Mouse (Mus musculus) limb, embryonic 11.5 days (tissue): Measurements from ENCODE around the gene Gpr37. TPM values are rescaled to one million over a fixed set of nuclear protein-coding genes. Genes with fewer than 3 reads are reported as not detected.

Experiments used
- ATAC-seq: fragments of 200-750 bp; cut with Nextera tagmentation; 2 replicates; pipeline ENCODE4 v1.8.0; 2017; ENCODE audit warnings: low read depth; ENCODE audit not compliant: insufficient number of reproducible peaks, low FRiP score, low TSS enrichment
- DNase-seq: peaks from one replicate; pipeline ENCODE4 v3.0.0-alpha.2; 2015; ENCODE audit warnings: low spot score
- H3K27ac ChIP-seq: fragments of 300-500 bp; sonication (generic); replicated peaks from 2 replicates; pipeline ENCODE4 v1.5.1; 2014; ENCODE audit warnings: low read depth, mild to moderate bottlenecking, low read length
- H3K27me3 ChIP-seq: fragments of 300-500 bp; sonication (generic); 2 replicates; pipeline ENCODE4 v1.6.1; 2014; ENCODE audit warnings: mild to moderate bottlenecking, low read length, mixed read lengths; ENCODE audit not compliant: control insufficient read depth, insufficient read depth
- H3K36me3 ChIP-seq: fragments of 300-500 bp; sonication (generic); 2 replicates; pipeline ENCODE4 v1.6.1; 2014; ENCODE audit warnings: mild to moderate bottlenecking, low read length, moderate library complexity, mixed read lengths; ENCODE audit not compliant: control insufficient read depth, insufficient read depth
- H3K4me1 ChIP-seq: fragments of 300-500 bp; sonication (generic); 2 replicates; pipeline ENCODE4 v1.6.1; 2014; ENCODE audit warnings: low read length, mixed read lengths; ENCODE audit not compliant: control insufficient read depth, insufficient read depth
- H3K4me2 ChIP-seq: fragments of 300-500 bp; sonication (generic); 2 replicates; pipeline ENCODE4 v1.6.1; 2014; ENCODE audit warnings: low read depth, mild to moderate bottlenecking, moderate library complexity; ENCODE audit not compliant: severe bottlenecking
- H3K4me3 ChIP-seq: fragments of 300-500 bp; sonication (generic); 2 replicates; pipeline ENCODE4 v1.5.1; 2014; ENCODE audit warnings: low read depth, low read length
- H3K9ac ChIP-seq: fragments of 300-500 bp; sonication (generic); 2 replicates; pipeline ENCODE4 v1.6.1; 2014; ENCODE audit warnings: mild to moderate bottlenecking, low read length
- H3K9me3 ChIP-seq: fragments of 300-500 bp; sonication (generic); 2 replicates; pipeline ENCODE4 v1.6.1; 2016; ENCODE audit warnings: low read length; ENCODE audit not compliant: control insufficient read depth
- WGBS: fragments of 180-500 bp; shearing (Covaris S2); extraction: QIAGEN DNeasy Blood & Tissue Kit; methylation state at CpG from one replicate; pipeline ENCODE4 v1.1.7; 2014; 5-methylcytosine and 5-hydroxymethylcytosine counted together
- polyA plus RNA-seq: library from polyadenylated mRNA; unstranded; fragments of >200 nt; fragmentation: Nextera tagmentation; extraction: Ambion mirVana; gene quantifications from 2 replicates; pipeline ENCODE4 v1.2.1, GENCODE M21; 2014

Gene Gpr37
- polyA plus RNA-seq, 1 experiment from 2014 or later: 0.29 TPM

- no peak for ATAC-seq
- DNase-seq: peak; percentile 22
- 2% methylated on average over 25 of the region's 25 CpGs for WGBS
These were observed 1.5 kb downstream of the Gpr37 start for GRCm38 (mm10) chr6:25688927-25689519.

DNA sequence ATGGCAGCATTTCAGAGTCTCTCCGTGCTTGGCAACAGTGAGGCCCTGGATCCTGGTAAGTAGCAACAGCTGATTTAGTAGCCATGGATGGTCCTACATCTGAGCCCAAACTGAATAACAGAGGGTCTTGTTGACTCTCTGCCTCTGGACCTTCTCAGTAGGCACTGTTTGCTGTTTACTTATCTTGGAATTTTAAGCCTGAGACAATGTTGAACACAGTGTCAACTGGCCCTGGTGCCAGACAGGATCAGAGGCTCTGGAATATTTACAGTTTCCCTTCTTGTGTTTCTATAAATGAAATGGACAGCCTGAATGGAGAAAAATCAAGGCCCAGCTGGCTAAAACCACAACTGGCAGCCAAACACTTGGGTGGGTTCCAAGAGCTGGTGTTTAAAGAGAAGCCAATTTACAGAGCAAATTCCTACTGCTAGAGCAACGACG is 3.7 kb downstream of the Gpr37 start:
- Histone ChIP-seq H3K9ac (no peak overlapping the region), H3K4me3 (no peak overlapping the region), H3K27me3 (peaks cover 14% of the 10 kb centered on the region), H3K4me2 (no peak overlapping the region), H3K36me3 (no peaks in the 10 kb centered on the region), H3K4me1 (no peaks in the 10 kb centered on the region), H3K27ac (no peak overlapping the region), H3K9me3 (no peaks in the 10 kb centered on the region)
- ATAC-seq: no peak
- 76% methylated on average over 3 of the region's 3 CpGs for whole genome bisulfite sequencing
- DNase-seq: no peak

More at GRCm38 (mm10) chr6:25688927-25689519, 1.5 kb downstream of the Gpr37 start:
- Histone ChIP-seq H3K4me1 (no peaks in the 10 kb centered on the region), H3K27ac (no peak overlapping the region), H3K4me3 (peak overlapping the region; percentile 45), H3K9me3 (no peaks in the 10 kb centered on the region), H3K36me3 (no peaks in the 10 kb centered on the region), H3K9ac (no peak overlapping the region), H3K4me2 (peak overlapping the region; percentile 88), H3K27me3 (peaks cover 14% of the 10 kb centered on the region)

DNA sequence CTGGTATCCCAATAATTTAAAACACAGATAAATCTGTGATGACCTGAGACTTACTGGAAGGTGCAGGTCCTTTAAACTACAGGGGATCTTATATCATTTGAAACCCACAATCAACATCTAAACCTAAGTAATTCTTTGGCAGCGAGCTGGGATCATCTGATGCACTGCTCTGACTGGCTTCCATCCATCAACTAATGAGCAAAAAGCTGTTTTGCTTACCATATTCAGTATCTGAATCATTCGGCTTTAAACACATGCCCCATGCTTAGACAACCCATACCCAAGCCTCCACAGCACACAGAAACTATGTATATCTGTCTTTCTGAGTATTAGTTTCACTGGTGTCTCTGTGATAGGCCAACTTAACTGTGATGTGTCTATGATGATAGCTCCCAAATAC is 6.1 kb downstream of the Gpr37 start:
- ATAC-seq (no peak), DNase-seq (no peak)
- Histone ChIP-seq H3K27me3 (peaks cover 14% of the 10 kb centered on the region), H3K9me3 (no peaks in the 10 kb centered on the region), H3K4me1 (no peaks in the 10 kb centered on the region), H3K27ac (no peak overlapping the region), H3K36me3 (no peaks in the 10 kb centered on the region), H3K9ac (no peak overlapping the region), H3K4me2 (no peak overlapping the region), H3K4me3 (no peak overlapping the region)
- 91% methylated on average over 2 of the region's 2 CpGs for WGBS

DNA sequence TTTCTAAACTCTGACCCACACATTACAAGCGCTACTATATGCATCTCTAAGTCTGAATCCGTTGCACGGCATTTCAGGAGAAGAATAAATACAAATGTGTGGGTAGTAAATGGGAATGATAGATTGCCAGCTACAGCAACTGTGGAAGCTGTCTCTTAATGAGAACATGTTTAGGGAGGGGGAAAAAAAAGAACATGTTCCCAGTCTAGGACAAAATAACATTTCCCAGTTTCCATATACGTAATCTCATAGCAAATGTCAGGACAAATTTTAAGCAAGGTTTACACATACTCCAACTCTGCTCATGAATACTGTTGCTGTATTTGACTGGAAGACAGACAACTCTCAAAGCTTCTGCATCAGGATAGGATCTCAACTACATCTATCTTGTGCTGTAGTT is 15.4 kb downstream of the Gpr37 start:
- DNase-seq: no peak

GRCm38 (mm10) chr6:25673801-25674200 is 16.7 kb downstream of the Gpr37 start:
- Histone ChIP-seq H3K4me3 (no peak overlapping the region), H3K27me3 (no peaks in the 10 kb centered on the region), H3K4me2 (no peak overlapping the region), H3K9me3 (no peaks in the 10 kb centered on the region), H3K4me1 (no peaks in the 10 kb centered on the region), H3K36me3 (no peaks in the 10 kb centered on the region), H3K9ac (no peak overlapping the region), H3K27ac (no peak overlapping the region)
- ATAC-seq (no peak), DNase-seq (no peak)
- 75% methylated on average over 3 of the region's 3 CpGs for WGBS

More for the DNA sequence above, 15.4 kb downstream of the Gpr37 start:
- H3K27ac ChIP-seq: no peak overlapping the region
- H3K9ac ChIP-seq: no peak overlapping the region
- no peaks in the 10 kb centered on the region for H3K9me3 ChIP-seq
- no peak overlapping the region for H3K4me3 ChIP-seq
- H3K36me3 ChIP-seq: no peaks in the 10 kb centered on the region
- H3K27me3 ChIP-seq: no peaks in the 10 kb centered on the region
- H3K4me2 ChIP-seq: no peak overlapping the region
- no peak for ATAC-seq
- WGBS: 94% methylated on average over 4 of the region's 4 CpGs
- no peaks in the 10 kb centered on the region for H3K4me1 ChIP-seq

DNA sequence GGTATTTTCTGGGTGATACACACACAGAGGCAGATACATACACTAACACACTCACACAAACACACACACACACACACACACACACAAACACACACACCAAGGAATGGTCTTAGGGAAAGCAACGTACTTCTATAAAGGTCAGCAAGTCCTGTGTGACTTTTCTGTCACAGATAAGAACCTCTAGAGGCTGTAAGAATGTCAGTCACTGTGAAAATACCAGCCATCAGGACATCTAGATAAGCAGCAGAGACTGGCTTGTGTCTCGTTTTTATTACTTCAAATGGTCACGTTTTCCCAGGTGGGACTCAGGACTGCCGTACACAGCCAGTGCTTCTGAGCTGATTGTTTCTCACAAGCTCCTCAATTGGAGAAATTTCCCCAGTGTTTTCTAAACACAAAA is 20.4 kb downstream of the Gpr37 start:
- H3K4me1 ChIP-seq: no peaks in the 10 kb centered on the region
- ATAC-seq (no peak), DNase-seq (no peak)
- H3K4me3 ChIP-seq: no peak overlapping the region
- no peak overlapping the region for H3K9ac ChIP-seq
- WGBS: 65% methylated on average over 4 of the region's 4 CpGs
- no peaks in the 10 kb centered on the region for H3K36me3 ChIP-seq
- H3K27me3 ChIP-seq: no peaks in the 10 kb centered on the region
- no peak overlapping the region for H3K27ac ChIP-seq
- H3K4me2 ChIP-seq: no peak overlapping the region
- no peaks in the 10 kb centered on the region for H3K9me3 ChIP-seq

DNA sequence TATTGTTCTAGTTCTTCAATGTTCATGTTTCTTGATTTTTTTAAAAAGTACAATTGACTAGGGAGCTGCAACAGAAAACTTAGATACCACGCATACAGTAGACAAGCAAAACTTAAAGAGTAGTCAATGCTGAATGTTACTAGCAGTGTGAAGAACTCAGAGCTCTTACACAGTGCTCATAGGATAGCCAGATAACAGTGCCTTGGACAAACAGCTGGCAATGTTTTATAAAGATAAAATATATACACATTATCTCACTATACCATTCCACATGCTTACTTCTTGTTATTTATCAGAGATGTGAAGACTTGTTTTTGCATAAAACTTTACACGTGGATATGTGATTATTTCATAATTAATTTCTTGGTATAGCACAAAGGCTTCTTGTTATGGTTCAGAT is 26.6 kb downstream of the Gpr37 start:
- Histone ChIP-seq H3K4me1 (no peaks in the 10 kb centered on the region), H3K27me3 (no peaks in the 10 kb centered on the region), H3K36me3 (no peaks in the 10 kb centered on the region), H3K4me2 (no peak overlapping the region), H3K9me3 (no peaks in the 10 kb centered on the region), H3K9ac (no peak overlapping the region), H3K27ac (no peak overlapping the region), H3K4me3 (no peak overlapping the region)
- WGBS: 79% methylated on average over 2 of the region's 2 CpGs
- DNase-seq (no peak), ATAC-seq (no peak)

DNA sequence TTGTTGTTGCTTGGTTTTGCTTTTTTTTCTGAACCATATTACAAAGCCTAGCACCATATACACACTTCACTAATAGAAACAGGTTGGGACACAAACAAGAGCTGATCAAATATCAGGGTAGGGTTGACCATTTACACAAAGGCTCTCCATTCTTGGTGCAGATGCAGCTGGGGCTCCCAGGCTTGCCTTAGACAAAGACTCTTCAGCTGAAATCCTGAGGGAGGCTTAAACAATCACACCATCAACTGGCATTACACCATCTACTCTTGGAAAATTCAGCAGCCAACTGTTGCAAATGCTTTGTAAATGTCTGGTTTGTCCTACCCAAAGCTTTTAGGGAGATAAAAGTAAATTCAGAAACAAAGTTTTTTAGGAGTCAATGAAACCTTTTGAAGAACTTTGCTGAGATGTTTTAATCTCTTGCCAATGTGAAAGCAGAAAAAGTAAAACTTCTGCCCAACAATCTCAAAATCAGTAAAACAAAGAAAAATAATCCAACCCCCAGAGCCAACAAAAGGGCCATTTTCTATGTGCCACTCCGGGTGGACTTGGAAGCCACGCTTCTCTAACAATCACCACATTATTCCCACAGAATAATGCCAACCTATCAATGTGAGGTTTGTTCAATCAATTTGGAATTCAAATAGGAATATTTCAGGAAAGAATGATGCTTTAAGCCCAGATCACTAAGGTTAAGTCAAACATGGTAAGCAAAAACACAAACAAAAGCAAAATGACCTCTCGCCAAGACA is 30.4 kb downstream of the Gpr37 start:
- Histone ChIP-seq H3K27ac (no peak overlapping the region), H3K4me1 (no peaks in the 10 kb centered on the region), H3K4me3 (no peak overlapping the region), H3K27me3 (no peaks in the 10 kb centered on the region), H3K9me3 (no peaks in the 10 kb centered on the region), H3K36me3 (no peaks in the 10 kb centered on the region), H3K4me2 (no peak overlapping the region), H3K9ac (no peak overlapping the region)
- ATAC-seq: no peak
- no peak for DNase-seq
- WGBS: 95% methylated on average over 3 of the region's 3 CpGs
